Mouse (Mus musculus) layer of hippocampus, adult 9-11 months (tissue): Measurements from ENCODE around the gene Tent4a.

Experiments
- DNase-seq: peaks from one replicate; pipeline ENCODE4 v3.0.0; 2022

The Tent4a gene

GRCm38 (mm10) chr13:69545019-69545418 lies 10.6 kb upstream of the Tent4a start:
- DNase-seq, result no peak

DNA sequence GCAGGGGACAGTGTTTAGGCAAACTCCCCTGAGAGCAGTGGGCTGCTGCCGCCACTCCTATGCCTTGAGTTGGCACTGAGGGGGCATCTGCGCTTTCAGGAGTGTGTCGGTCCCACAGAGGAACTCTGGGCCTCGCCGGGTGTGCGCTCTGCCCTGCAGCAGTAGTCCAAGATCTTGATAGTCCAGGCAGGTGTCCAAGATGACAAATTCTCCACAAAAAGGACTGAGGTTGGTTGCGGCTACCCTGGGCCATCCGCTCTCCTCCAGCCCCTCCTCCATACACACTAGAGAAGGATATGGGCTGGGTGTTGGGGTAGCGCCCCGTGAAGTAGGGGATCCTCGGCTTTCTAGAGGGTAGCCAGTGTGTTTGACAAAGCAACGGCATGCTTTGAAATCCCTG lies 9.2 kb upstream of the Tent4a start:
- DNase-seq, result no peak

DNA sequence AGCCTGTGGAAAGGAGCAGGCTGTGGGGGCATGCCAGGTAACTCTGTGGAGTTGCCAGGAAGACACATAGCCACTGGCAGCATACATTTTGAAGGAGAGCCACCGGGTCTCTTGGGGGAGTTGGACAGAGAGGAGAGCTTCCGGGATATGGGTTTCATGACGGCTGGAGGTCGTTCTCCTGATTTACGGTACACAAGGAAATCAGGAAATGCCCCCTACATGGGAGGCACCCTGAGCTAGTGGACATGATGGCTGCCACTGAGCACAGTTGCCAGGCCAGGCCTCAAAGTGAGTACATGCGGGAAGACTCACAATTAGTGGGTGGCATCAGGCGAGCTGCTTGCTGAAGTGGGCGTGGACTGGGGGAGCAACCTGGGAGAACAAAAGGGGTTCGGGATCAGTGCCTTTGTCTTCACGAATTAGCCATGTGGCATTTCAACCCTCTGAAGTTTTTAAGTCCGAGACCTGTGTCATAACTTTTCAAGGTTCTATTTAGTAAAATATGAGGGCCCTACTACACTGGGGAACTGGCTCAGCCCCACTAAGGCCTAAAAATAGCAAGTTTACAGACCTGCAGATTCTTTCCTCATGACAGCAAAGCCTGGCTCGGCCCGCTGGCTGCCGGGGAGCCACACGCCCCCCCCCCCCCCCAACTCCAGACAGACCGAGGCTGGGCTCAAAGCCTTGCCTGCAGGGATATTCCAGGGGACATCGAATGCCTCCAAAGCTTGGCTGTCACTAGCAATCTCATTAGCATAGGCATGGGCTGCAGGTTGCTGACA lies 8.3 kb upstream of the Tent4a start:
- DNase-seq, result no peak

GRCm38 (mm10) chr13:69541776-69542175 lies 7.4 kb upstream of the Tent4a start:
- DNase-seq, result peak; percentile 74

DNA sequence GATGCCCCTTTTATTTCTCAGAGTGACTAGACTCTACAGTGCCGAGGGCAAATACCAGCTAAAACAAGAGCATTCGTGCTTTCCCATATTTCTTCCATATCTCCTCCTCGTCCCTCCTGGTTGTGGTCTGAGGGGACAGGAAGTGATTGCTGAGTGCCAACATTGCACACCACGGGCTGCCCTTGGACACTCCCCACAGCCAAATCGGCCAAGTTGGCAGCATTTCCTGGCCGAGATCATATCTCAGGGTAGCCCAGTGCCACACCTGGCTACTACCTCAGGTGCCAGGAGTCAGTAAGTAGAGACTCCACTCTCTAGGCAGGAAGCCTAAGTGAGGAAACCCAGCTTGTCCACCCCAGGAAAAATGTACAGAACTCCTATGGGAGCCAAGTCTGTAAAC lies 6.8 kb upstream of the Tent4a start:
- DNase-seq, result no peak

- DNase-seq, result no peak
These were observed 3.9 kb upstream of the Tent4a start for GRCm38 (mm10) chr13:69538327-69538726.

DNA sequence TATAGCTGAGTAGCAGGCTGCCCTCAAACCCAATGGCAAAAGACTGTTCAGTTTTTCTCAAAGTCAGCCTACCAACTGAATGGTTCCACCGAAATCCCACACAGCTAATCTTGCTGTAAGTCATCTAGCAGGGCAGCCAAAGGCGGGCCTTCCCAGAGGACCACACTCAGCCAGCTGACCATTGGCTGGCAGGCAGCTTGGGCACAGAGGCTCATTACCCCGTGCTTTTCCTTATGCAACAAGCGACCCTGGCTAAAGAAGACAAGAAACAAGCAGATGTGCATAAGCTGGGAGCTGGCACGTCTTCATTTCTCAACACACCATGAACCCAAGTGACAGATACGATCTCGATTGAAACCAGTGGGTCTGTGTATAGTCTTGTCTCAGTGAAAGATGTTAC lies 2.9 kb upstream of the Tent4a start:
- DNase-seq, result no peak

DNA sequence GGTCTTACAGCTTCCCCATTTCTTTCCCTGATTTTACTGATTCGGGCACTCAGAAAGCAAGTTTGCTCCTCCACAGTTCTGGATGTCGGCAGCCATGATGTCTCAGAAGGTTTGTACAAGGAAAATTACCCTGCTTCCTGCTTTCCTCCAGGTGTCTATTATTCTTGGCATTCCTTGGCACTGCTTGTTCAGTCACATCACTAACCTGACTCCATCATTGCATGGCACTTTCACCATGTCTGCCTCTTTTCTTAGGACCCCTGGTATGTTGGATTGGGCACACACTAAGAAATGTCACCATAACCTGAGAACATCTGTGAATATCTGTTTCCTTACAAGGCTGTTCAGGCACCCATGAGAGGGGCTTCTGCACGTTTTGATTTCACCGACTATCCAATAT lies 1.6 kb upstream of the Tent4a start:
- no peak for DNase-seq

DNA sequence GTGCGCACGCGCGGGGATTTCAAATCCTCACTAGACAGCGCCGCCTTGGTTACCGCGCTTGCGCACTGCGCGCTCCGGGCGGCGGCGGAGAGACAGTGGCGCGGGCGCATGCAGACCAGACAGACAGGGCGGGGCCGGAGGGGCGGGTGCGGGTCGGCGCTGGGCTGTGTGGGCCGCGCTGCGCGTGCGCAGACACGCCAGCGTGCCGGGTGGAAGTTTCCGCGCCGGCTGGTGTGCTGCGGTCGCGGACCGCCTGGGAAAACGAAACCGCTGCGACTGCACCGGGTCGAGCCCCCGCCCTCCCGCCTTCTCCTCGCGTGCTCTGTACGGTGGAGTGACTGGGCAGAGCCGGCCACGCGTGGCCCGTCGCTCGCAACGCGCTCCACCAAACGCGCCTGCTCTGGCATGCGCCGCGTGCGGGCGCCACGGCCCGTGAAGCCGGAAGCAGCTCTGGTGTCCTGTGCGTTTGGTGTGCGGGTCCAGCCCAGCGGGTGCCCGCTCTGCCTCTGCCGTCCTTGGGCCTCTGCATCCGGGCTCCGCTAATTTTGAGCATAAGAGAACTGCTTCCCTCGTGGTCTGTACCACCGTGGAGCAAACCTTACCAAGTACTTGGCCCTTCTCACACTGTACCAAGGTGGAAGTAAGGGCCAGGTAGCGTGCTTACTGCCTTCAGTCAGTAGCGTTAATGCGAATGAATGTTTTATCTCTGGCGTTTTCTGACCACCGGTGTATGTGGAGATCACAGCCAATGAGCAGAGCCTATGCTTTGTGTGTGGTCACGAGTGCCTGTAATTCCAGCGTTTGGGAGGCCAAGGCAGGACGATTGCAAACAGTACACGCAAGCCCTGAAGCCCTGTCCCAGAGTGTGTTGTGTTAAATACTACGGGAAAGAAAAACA lies 486 bp upstream of the Tent4a start:
- peak; percentile 99 for DNase-seq

- peak; percentile 61 for DNase-seq
These were observed 748 bp downstream of the Tent4a start, which contains the start of gene Nsun2 for GRCm38 (mm10) chr13:69533405-69534333. Gene Nsun2 (plus strand): TSS chr13:69533746.

DNA sequence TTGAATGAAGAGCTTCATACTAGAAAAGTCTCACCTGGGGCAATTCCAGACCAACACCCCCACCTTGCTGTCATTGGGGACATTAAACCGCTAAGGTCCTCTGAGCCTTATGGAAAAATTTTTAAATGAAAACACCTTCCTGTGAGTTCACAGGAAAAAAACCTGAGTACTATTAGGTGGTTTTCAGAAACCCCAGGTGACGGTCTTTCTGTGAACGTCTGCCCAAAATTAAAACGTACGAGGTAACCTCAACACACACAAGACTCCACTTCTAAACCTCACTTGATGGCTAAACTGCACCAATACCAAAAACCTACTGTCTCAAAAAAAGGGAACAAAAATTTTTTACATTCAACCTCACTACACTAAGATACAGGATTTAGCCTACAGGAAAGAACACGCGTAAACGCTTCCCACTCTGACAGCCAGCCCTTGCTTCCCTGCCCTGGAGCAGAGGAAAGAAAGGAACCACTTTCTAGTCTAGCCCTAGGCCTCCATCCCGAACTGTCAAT lies 1.5 kb downstream of the Tent4a start:
- DNase-seq, result no peak

- no peak for DNase-seq
These were observed 2.1 kb downstream of the Tent4a start for GRCm38 (mm10) chr13:69532101-69532892.

DNA sequence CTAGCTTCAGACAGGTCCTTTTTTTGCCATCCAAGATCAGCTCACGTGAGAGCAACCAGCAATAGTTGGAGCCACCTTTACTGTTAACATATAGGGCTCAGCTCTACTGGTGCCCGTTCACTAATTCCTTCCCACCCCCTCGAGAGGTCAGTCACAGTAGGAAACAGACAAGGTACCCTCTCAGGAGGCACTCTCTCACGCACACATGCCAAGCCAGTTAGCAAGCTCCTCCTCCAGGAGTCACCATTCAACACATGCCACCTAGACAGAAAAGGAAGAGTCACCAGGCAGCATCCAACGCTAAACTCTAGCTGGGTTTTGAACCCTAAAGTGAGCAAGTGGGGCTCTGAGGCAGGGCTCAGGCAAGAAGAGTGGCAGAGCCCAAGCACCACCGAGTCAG lies 3.0 kb downstream of the Tent4a start:
- DNase-seq, result no peak

DNA sequence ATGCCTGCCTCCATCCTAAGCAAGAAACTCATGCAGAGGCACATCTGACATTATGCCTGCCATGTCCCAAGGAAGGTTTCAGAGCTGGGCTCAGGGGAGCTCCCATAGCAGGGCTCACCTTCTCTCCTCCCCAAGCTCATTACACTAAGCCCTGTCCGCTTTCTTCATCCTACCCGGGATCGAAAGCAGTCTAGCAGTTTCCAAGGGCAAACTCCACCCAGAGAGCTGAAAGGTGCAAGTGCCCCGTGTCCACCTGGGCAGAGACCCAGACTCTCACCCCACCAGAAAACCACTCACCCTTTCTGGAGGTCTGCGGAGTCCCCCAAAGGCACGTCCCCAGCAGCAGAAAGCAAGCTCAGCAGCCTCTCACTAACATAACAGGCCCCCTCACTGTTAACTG lies 3.5 kb downstream of the Tent4a start:
- DNase-seq, result no peak

DNA sequence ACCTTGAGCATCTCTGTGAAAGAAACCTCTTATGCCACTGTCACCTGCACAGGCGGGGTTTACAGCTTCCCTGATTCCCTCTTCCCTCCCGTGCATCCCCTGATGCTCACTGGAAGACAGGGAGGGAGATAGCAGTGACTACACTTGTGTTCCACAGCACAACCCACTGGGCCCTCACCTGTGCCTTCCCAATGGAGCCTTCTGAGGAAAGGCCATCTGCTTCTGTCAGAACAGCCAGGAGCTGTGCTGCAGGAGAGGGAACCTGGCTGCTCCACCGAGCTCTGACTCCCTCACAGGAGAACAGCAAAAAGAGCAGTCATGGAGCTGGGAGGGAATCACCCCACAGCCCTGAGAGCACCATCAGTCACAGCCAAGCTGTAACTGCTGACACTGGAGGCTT lies 4.3 kb downstream of the Tent4a start:
- DNase-seq, result no peak

- no peak for DNase-seq
These were observed 5.9 kb downstream of the Tent4a start for GRCm38 (mm10) chr13:69528531-69528930.

GRCm38 (mm10) chr13:69525867-69526266 lies 8.6 kb downstream of the Tent4a start:
- no peak for DNase-seq

- DNase-seq, result no peak
These were observed 10.3 kb downstream of the Tent4a start for GRCm38 (mm10) chr13:69524158-69524530.

GRCm38 (mm10) chr13:69523444-69524157 lies 10.8 kb downstream of the Tent4a start:
- DNase-seq, result no peak

DNA sequence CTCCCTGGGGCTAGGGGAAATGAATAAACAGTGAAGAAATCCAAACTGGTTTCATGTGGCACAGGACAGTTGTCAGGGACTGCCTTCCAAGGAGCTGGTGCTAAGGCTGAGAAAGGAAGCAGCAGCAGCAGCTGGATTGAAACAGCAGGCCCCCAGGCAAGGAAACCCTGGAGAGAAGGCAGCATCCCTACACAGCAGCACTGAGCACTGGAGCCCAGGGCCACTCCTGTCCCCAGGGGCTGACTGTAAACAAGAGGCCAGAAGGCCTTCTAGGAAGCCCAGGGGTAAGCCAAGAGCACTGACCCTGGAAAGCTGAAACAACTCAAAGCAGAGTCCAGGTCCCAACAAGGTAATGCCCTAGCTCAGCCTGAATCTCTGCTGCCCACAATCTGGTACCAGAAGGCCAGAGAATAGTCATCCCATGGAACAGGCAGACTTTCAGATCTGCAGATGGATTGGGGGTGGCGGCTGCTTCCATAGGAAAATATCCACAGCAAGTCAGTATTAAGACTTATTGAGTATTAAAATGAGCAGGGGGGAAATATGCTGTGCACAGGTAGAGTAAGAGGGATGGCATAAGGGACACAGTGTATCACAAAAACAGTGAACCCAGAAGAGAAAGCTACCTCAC lies 12.1 kb downstream of the Tent4a start:
- peak; percentile 52 for DNase-seq

DNA sequence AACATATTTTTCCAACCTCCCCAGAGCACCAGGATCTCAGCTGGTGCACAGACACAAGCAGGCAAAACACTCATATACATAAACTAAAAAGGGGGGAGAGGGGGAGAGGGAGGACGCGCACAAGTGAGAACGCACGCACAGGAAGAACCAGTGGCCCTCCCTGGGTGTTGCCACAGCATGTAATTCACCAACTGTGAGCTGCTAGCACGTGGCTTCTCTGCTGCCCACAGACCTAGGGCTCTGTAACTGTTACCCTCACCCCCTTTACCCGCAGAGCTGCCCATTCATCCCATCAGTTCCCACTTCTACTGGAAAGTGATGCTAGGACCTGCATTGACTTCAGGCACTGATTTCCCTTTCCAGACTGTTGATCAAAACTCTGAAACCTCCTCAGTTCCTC lies 15.3 kb downstream of the Tent4a start:
- no peak for DNase-seq
